Mouse (Mus musculus) embryonic facial prominence, embryonic 14.5 days (tissue): Measurements from ENCODE around the gene 6030498E09Rik. TPM values are rescaled to one million over a fixed set of nuclear protein-coding genes. Genes with fewer than 3 reads are reported as not detected.

ENCODE experiments used
- ATAC-seq: fragments of 200-750 bp; cut with Nextera tagmentation; 2 replicates; pipeline ENCODE4 v1.8.0; 2017; ENCODE audit warnings: low read depth, moderate number of reproducible peaks, moderate TSS enrichment
- DNase-seq: peaks from one replicate; pipeline ENCODE4 v3.0.0-alpha.2; 2015; ENCODE audit warnings: low spot score
- H3K27ac ChIP-seq: fragments of 300-500 bp; sonication (generic); replicated peaks from 2 replicates; pipeline ENCODE4 v1.5.1; 2014; ENCODE audit warnings: low read depth, mild to moderate bottlenecking, low read length, moderate library complexity
- H3K27me3 ChIP-seq: fragments of 300-500 bp; sonication (generic); replicated peaks from 2 replicates; pipeline ENCODE4 v1.6.1; 2014; ENCODE audit warnings: low read length; ENCODE audit not compliant: control insufficient read depth, insufficient read depth
- H3K36me3 ChIP-seq: fragments of 300-500 bp; sonication (generic); 2 replicates; pipeline ENCODE4 v1.6.1; 2014; ENCODE audit warnings: low read length, mixed read lengths; ENCODE audit not compliant: control insufficient read depth, insufficient read depth
- H3K4me1 ChIP-seq: fragments of 300-500 bp; sonication (generic); 2 replicates; pipeline ENCODE4 v1.6.1; 2014; ENCODE audit warnings: antibody characterized with exemption, low read length; ENCODE audit not compliant: control insufficient read depth, insufficient read depth
- H3K4me2 ChIP-seq: fragments of 300-500 bp; sonication (generic); 2 replicates; pipeline ENCODE4 v1.6.1; 2014; ENCODE audit warnings: low read depth, mild to moderate bottlenecking, low read length, moderate library complexity, mixed read lengths
- H3K4me3 ChIP-seq: fragments of 300-500 bp; sonication (generic); 2 replicates; pipeline ENCODE4 v1.5.1; 2014; ENCODE audit warnings: low read depth, mild to moderate bottlenecking, low read length
- H3K9ac ChIP-seq: fragments of 300-500 bp; sonication (generic); 2 replicates; pipeline ENCODE4 v1.6.1; 2014; ENCODE audit warnings: low read depth, mild to moderate bottlenecking, low read length, moderate library complexity, mixed read lengths
- H3K9me3 ChIP-seq: fragments of 300-500 bp; sonication (generic); 2 replicates; pipeline ENCODE4 v1.6.1; 2016; ENCODE audit warnings: low read length; ENCODE audit not compliant: control insufficient read depth
- WGBS: fragments of 180-500 bp; shearing (Covaris S2); extraction: QIAGEN DNeasy Blood & Tissue Kit; methylation state at CpG from one replicate; pipeline ENCODE4 v1.1.7; 2014; 5-methylcytosine and 5-hydroxymethylcytosine counted together
- microRNA-seq: library from miRNA; unstranded; fragments of <30 nt; microRNA quantifications from one replicate; pipeline ENCODE4, GENCODE M21; 2016; ENCODE audit warnings: borderline number of aligned reads
- polyA plus RNA-seq: library from polyadenylated mRNA; unstranded; fragments of >200 nt; fragmentation: Nextera tagmentation; extraction: Ambion mirVana; gene quantifications from 2 replicates; pipeline ENCODE4 v1.2.1, GENCODE M21; 2014

6030498E09Rik gene
- polyA plus RNA-seq, 1 experiment from 2014 or later, result not detected

DNA sequence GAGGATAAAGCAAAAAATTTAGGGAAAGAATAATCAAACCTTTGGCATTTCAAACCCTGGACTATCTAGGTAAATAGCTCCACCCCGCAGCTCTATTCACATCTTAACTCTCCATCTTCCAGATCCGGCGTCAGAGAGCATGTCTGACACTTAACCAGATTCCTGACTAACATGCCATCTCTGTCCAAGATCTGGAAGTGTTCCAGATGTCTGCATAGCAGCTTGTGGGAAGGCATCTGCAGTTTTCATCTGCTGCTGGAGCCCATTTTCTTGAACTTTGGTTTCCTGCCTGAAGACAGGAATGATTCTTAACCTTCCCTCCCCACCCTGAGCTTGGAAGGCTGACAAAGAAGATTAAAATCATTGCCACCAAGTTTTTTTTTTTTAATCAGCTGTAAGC, 44.4 kb downstream of the 6030498E09Rik start:
- H3K27ac ChIP-seq, result no peak overlapping the region
- H3K27me3 ChIP-seq, result no peaks in the 10 kb centered on the region
- no peaks in the 10 kb centered on the region for H3K9me3 ChIP-seq
- H3K36me3 ChIP-seq, result no peaks in the 10 kb centered on the region
- DNase-seq (peak; percentile 10), ATAC-seq (no peak)
- H3K4me3 ChIP-seq, result no peak overlapping the region
- no peak overlapping the region for H3K4me2 ChIP-seq
- H3K9ac ChIP-seq, result no peak overlapping the region
- no peaks in the 10 kb centered on the region for H3K4me1 ChIP-seq
- 43% methylated on average over 3 of the region's 3 CpGs for WGBS

DNA sequence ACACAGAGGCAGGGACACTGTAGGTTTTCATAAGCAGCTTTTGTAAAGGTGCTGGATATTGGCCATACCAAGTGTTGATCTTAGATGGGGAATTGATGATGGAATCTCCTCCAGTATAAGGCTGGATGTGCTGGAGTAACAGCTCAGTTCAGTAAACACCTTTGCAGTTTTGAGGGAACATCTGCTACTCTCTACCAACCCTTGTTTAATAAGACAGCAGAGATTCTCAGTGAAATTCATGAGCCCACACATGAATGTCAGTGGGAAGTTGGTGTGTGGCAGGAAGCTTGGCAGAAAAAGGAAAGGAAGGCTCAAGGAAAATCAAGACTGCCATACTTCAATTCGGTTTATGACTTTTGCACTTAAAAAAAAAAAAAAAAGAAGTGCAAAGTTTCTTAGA, 186.1 kb downstream of the 6030498E09Rik start:
- Histone ChIP-seq H3K36me3 (no peaks in the 10 kb centered on the region), H3K4me2 (no peak overlapping the region), H3K4me1 (no peaks in the 10 kb centered on the region), H3K9me3 (no peaks in the 10 kb centered on the region), H3K9ac (no peak overlapping the region), H3K4me3 (no peak overlapping the region), H3K27ac (no peak overlapping the region), H3K27me3 (no peaks in the 10 kb centered on the region)
- 65% methylated on average over 1 of the region's 1 CpGs for WGBS
- no peak for ATAC-seq
- no peak for DNase-seq

DNA sequence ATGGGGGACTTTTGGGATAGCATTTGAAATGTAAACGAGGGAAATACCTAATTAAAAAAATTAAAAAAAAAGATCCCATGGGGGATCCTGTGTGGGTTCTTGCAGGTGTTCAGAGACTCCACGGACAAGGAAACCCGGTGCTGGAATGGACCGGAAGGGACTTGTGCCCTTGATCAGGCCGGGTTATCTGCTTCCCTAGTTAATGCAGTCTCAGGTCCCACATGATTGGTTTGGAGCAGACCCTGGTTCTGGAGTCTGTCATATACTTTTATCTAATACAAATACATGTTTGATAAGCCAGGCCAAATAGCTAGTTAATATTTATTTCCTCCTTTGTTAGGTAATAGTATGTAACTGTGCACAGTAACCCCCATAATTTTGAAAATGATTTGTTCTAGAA, 223.8 kb downstream of the 6030498E09Rik start:
- Histone ChIP-seq H3K27ac (no peak overlapping the region), H3K27me3 (no peaks in the 10 kb centered on the region), H3K36me3 (no peaks in the 10 kb centered on the region), H3K4me2 (no peak overlapping the region), H3K9ac (no peak overlapping the region), H3K9me3 (no peaks in the 10 kb centered on the region), H3K4me3 (no peak overlapping the region), H3K4me1 (no peaks in the 10 kb centered on the region)
- ATAC-seq (no peak), DNase-seq (no peak)
- 85% methylated on average over 5 of the region's 5 CpGs for WGBS

Small RNA genes within 50 kb of the gene (microRNA-seq; reads per million reads assigned to microRNA genes)
- gene Gm25642, result not detected

Other genes with a start within 250 kb of the 6030498E09Rik start
- 32.7 and 36.9 TPM in 2 replicates for gene Cul4b, start 196.5 kb upstream of the 6030498E09Rik start, polyA plus RNA-seq
- gene Mcts1, start 172.1 kb upstream of the 6030498E09Rik start, polyA plus RNA-seq, result 92.1 and 104 TPM in 2 replicates
- gene C1galt1c1, start 137.6 kb upstream of the 6030498E09Rik start, polyA plus RNA-seq, result 33.8 and 34.9 TPM in 2 replicates